Comparison of ENCODE assay signal across 8 mouse cellular contexts in the genomic region with DNA sequence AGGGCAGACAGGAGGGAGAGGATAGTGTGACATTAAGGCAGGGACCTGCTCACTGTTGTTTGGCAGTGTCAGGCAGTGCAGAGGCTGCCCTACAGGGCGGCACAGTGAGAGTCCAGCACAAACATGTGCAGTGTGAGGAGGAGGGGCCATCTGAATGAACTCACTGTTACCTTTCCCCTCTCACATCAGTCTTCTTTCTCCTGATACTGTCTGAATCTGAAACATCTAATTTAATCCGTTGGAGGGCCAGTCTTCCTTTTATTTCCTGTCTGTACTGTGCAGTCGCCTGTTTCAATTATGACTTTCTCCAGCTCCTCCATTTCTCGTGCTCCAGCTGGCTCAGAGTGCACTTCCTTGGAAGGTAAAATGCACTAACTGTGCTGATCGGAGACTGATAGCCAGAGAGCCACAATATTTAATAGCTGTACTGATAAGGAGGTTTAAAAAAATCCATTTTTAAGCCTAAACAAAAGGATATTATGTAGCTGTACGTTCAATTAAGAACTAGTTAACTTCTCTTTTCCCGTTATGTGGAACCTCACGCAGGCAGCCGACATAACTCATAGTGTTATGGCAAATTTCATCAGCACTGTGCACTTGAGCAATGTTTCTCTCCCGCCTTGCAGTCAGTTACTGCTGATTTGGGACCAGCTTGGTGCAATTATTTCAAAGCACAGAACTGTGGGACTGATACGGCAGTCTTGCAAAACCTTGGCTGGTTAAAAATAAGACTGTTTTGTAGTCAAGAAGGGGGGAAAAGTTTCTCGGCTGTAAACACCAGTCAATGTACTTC.
A peak's percentile ranks its signal among the peaks of the same experiment; 100 is the strongest.
DNase-seq lines count a peak whose midpoint lies in the region; ATAC-seq and TF ChIP-seq lines count a peak whose summit lies in the region.

No protein-coding gene starts in this region.

- ATAC-seq in heart, embryonic 13.5 days (ENCODE audit: extremely low read depth, insufficient number of reproducible peaks, low FRiP score, low TSS enrichment), result no peak
- ATAC-seq in liver, postnatal 0 days, result no peak

- no peaks in the 10 kb centered on the region for H3K27me3 ChIP-seq in heart, embryonic 13.5 days (replicated peaks)
- no peaks in the 10 kb centered on the region for H3K27me3 ChIP-seq in liver, postnatal 0 days (ENCODE audit: insufficient read depth, low read length)

- TF ChIP-seq EP300 in liver, postnatal 0 days (IDR thresholded peaks at IDR 0.05; ENCODE audit: low read depth), result no peak

- H3K4me1 ChIP-seq in heart, embryonic 13.5 days, result peaks cover 18% of the 10 kb centered on the region
- H3K4me1 ChIP-seq in liver, postnatal 0 days (ENCODE audit: insufficient read depth), result no peaks in the 10 kb centered on the region

- no peak overlapping the region for H3K9ac ChIP-seq in heart, embryonic 13.5 days
- H3K9ac ChIP-seq in liver, postnatal 0 days (replicated peaks), result no peak overlapping the region; the same call in 1 of the 2 replicates

- H3K27ac ChIP-seq in heart, embryonic 13.5 days (replicated peaks), result peak overlapping the region; percentile 42
- H3K27ac ChIP-seq in liver, postnatal 0 days (ENCODE audit: low read depth), result no peak overlapping the region

- no peaks in the 10 kb centered on the region; the same call in 1 of the 2 replicates for H3K36me3 ChIP-seq in heart, embryonic 13.5 days
- no peaks in the 10 kb centered on the region for H3K36me3 ChIP-seq in liver, postnatal 0 days (replicated peaks; ENCODE audit: insufficient read depth, low read length)

- H3K4me2 ChIP-seq in heart, embryonic 13.5 days, result peak overlapping the region; percentile 43
- H3K4me2 ChIP-seq in liver, postnatal 0 days (ENCODE audit: low read depth, low read length), result no peak overlapping the region

- H3K4me3 ChIP-seq in heart, embryonic 13.5 days, result 0 out of 2 replicates have a peak overlapping the region, but pooled peaks have one; percentile 3
- H3K4me3 ChIP-seq in liver, postnatal 0 days (ENCODE audit: low read depth, low read length), result no peak overlapping the region

- peak; percentile 7 for DNase-seq in adrenal gland, adult 8-10 months
- DNase-seq in adrenal gland, postnatal 4 days (ENCODE audit: low spot score in 2 of 2), result no peak
- peak; percentile 3 to 25 for DNase-seq in adrenal gland, postnatal 36 days
- peak; percentile 20 for DNase-seq in liver, postnatal 0 days
- no peak for DNase-seq in left cerebral cortex, adult 8-10 months (ENCODE audit: low spot score in 2 of 2)
- DNase-seq in gastrocnemius, postnatal 14 days, result no peak
- no peak for DNase-seq in cerebellum, adult 8-10 months

- WGBS in heart, embryonic 13.5 days, result 45% methylated on average over 12 of the region's 12 CpGs
- 41% methylated on average over 12 of the region's 12 CpGs for WGBS in liver, postnatal 0 days (ENCODE audit: insufficient replicate concordance)

- intact Hi-C loops in gastrocnemius, postnatal 14 days (cut with DNase I; ENCODE audit: low total_unique reads), result no loop called here

- H3K9me3 ChIP-seq in heart, embryonic 13.5 days, result peaks cover 9% of the 10 kb centered on the region
- H3K9me3 ChIP-seq in liver, postnatal 0 days (ENCODE audit: low read length), result no peaks in the 10 kb centered on the region

- TF ChIP-seq CTCF in liver, postnatal 0 days (IDR thresholded peaks at IDR 0.05; ENCODE audit: low read depth), result no peak

Comparison
In these comparisons a context has a peak if more than half of its experiments do, and no peak if none do; other contexts are left out.
1. DNase-seq: peak in adrenal gland, adult 8-10 months (single experiment), adrenal gland, postnatal 36 days (2 of 2) and liver, postnatal 0 days (single experiment); none in adrenal gland, postnatal 4 days (0 of 2), left cerebral cortex, adult 8-10 months (0 of 2), gastrocnemius, postnatal 14 days (single experiment) and cerebellum, adult 8-10 months (single experiment).